Mouse (Mus musculus) forebrain, embryonic 13.5 days (tissue): ENCODE measurements at regions not wholly inside any gene's neighbourhood (a gene's known extent, or its start where the extent isn't known, plus 50 kb on each side); places are given as distances from the start of the nearest gene placed in this dataset.

Source experiments
- ATAC-seq: fragments of 200-750 bp; cut with Nextera tagmentation; 2 replicates; pipeline ENCODE4 v1.8.0; 2017
- H3K27ac ChIP-seq: fragments of 300-500 bp; sonication (generic); 2 replicates; pipeline ENCODE4 v1.5.1; 2015; ENCODE audit warnings: inconsistent platforms, mild to moderate bottlenecking, moderate library complexity
- H3K27me3 ChIP-seq: fragments of 300-500 bp; sonication (generic); 2 replicates; pipeline ENCODE4 v1.6.1; 2015; ENCODE audit warnings: mild to moderate bottlenecking, inconsistent platforms
- H3K36me3 ChIP-seq: fragments of 300-500 bp; sonication (generic); 2 replicates; pipeline ENCODE4 v1.6.1; 2015; ENCODE audit warnings: mild to moderate bottlenecking, inconsistent platforms; ENCODE audit not compliant: poor library complexity, severe bottlenecking
- H3K4me1 ChIP-seq: fragments of 300-500 bp; sonication (generic); 2 replicates; pipeline ENCODE4 v1.6.1; 2015; ENCODE audit warnings: inconsistent platforms
- H3K4me2 ChIP-seq: fragments of 300-500 bp; sonication (generic); 2 replicates; pipeline ENCODE4 v1.6.1; 2015; ENCODE audit warnings: inconsistent platforms, mild to moderate bottlenecking, moderate library complexity
- H3K4me3 ChIP-seq: fragments of 300-500 bp; sonication (generic); 2 replicates; pipeline ENCODE4 v1.5.1; 2015; ENCODE audit warnings: mild to moderate bottlenecking, inconsistent platforms
- H3K9ac ChIP-seq: fragments of 300-500 bp; sonication (generic); 2 replicates; pipeline ENCODE4 v1.6.1; 2015; ENCODE audit warnings: mild to moderate bottlenecking, inconsistent platforms
- H3K9me3 ChIP-seq: fragments of 300-500 bp; sonication (generic); replicated peaks from 2 replicates; pipeline ENCODE4 v1.6.1; 2016; ENCODE audit warnings: inconsistent platforms
- WGBS: fragments of 180-500 bp; shearing (Covaris S2); methylation state at CpG from one replicate; pipeline ENCODE4 v1.1.7; 2015; 5-methylcytosine and 5-hydroxymethylcytosine counted together

DNA sequence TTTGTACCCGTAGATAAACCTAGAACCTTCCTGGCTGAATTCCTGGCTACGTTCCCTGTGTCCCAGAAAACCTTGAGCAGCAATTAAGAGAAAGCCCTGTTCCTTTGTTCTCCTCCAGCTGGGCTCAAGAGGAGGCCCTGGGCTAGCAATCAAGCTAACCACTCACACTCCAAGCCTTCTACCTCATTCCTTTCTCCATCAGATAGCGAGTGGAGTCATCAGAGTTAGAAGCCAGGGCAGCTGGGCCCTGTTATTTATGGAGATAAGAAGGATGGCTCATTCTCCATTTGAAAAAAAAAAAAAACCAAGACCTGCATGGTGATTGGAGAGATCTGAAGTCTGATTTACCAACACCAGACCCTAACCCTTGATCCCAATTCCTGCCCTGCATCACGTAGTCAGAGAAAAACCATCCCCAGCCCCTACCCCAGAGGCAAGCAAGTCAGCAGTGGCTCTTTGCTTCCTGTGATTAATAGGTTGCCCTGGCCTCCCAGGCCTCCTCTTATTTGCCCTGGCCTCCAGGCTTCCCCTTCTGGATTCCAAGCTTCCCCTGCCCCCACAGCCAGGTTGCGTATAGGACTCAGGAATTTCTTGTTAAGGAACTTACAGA, 181.3 kb upstream of the Bcor start:
- no peak overlapping the region for H3K27ac ChIP-seq
- WGBS: 80% methylated on average over 5 of the region's 5 CpGs
- no peaks in the 10 kb centered on the region for H3K9me3 ChIP-seq
- H3K36me3 ChIP-seq: no peaks in the 10 kb centered on the region
- ATAC-seq: no peak
- no peaks in the 10 kb centered on the region for H3K27me3 ChIP-seq
- no peak overlapping the region for H3K9ac ChIP-seq
- no peaks in the 10 kb centered on the region for H3K4me1 ChIP-seq
- H3K4me2 ChIP-seq: no peak overlapping the region
- H3K4me3 ChIP-seq: no peak overlapping the region

DNA sequence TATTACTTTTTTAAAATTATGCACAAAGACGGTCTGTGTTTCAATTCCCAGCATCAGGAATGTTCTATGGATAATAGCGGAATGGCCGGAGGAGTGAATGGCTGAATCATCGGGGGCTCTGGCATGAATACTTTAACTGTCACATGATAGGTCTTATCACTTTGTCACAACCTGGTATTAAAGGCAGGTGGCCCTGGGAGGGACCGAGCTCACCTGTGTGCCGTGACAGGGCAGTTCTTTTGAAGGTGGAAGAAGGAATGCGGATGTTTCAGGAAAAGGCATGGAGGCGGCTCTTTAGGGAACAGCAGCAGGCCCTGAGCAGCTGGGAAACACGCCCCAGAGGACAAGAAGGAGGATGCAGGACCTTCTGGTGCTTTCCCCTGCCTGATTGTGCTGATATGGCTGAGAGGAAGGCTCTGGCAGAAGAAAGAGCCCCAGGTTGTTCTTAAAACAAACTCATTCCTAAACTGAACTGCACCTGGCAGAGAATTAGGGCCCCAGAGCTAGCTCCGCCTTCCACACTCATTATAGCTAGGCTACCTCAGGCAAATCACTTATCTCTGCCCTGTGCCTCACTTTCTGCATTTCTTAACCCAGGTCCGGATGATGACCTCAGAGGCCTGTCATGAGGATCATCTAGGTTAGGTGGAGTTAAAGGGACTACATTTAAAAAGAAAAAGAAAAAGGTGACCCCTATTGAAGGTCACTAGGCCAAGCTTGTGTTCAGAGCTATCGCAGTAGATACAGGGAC, 184.8 kb upstream of the Bcor start:
- WGBS: 87% methylated on average over 12 of the region's 12 CpGs
- Histone ChIP-seq H3K9me3 (no peaks in the 10 kb centered on the region), H3K27ac (no peak overlapping the region), H3K4me2 (no peak overlapping the region), H3K9ac (no peak overlapping the region), H3K4me1 (no peaks in the 10 kb centered on the region), H3K27me3 (no peaks in the 10 kb centered on the region), H3K36me3 (no peaks in the 10 kb centered on the region), H3K4me3 (no peak overlapping the region)
- ATAC-seq: no peak

DNA sequence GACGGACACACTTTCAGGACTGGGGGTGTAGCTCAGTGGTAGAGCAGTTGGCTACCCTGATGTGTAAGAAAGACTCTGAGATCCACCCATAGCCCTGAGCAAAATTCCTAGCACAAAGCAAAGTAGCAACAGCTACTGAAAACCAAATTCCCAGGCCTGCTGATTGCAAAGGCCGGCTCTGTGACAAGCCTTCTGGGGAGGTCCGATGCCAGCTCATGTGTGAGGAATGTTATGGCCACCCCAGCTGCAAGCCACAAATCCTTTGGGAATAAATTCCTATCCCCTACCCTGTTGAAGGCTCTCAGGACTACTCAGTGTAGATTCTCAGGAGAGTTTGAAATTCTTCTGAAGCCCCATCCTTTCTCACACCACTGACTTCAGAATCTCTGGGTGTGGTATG, 186.7 kb upstream of the Bcor start:
- Histone ChIP-seq H3K27ac (no peak overlapping the region), H3K4me3 (no peak overlapping the region), H3K27me3 (no peaks in the 10 kb centered on the region), H3K4me1 (no peaks in the 10 kb centered on the region), H3K9me3 (no peaks in the 10 kb centered on the region), H3K36me3 (no peaks in the 10 kb centered on the region), H3K9ac (no peak overlapping the region), H3K4me2 (no peak overlapping the region)
- ATAC-seq: no peak
- 61% methylated on average over 3 of the region's 3 CpGs for WGBS

DNA sequence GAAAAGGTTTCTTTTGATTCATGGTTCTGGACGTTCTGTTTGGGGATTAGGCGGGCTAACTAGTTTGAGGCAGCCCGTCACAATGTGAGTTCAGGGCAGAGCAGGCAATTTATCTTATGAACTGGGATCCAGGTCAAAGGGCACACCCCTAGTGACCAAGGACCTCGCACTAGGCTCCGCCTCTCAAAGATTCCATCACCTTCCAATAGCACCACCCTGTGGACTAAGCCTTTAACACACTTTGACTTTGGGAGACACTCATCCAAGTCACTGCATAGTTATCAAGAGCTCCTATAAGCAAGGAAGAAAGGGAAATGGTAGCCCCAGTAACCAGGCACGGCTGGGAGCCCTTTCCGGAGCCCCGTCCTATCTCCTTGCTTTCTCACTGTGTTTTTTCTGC, 188.0 kb upstream of the Bcor start:
- H3K4me3 ChIP-seq: no peak overlapping the region
- no peaks in the 10 kb centered on the region for H3K9me3 ChIP-seq
- no peak for ATAC-seq
- no peak overlapping the region for H3K9ac ChIP-seq
- no peaks in the 10 kb centered on the region for H3K4me1 ChIP-seq
- no peak overlapping the region for H3K27ac ChIP-seq
- no peaks in the 10 kb centered on the region for H3K27me3 ChIP-seq
- no peaks in the 10 kb centered on the region for H3K36me3 ChIP-seq
- WGBS: 48% methylated on average over 8 of the region's 8 CpGs
- no peak overlapping the region for H3K4me2 ChIP-seq

DNA sequence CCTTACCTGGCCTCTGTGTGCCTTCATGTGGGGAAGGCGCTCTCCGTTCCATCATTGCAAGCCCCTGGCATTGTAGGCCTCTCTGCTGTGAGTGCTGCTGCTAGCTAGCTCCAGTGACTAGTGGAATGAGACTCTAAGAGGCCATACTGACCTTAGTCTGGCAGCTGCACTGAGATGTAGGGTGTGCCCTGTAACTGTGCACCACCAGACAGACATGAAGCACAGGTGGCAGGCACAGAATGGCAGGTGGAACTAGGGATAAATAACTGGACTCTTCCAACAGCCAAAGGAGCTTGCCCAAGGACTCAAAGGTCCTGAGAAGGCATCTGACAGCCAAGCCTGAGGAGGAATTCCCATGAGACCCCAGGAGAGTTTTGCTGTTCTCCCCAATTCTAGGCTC, 194.7 kb upstream of the Bcor start:
- Histone ChIP-seq H3K9ac (no peak overlapping the region), H3K27me3 (no peaks in the 10 kb centered on the region), H3K4me3 (no peak overlapping the region), H3K4me1 (no peaks in the 10 kb centered on the region), H3K36me3 (no peaks in the 10 kb centered on the region), H3K27ac (no peak overlapping the region), H3K9me3 (no peaks in the 10 kb centered on the region), H3K4me2 (no peak overlapping the region)
- 89% methylated on average over 2 of the region's 2 CpGs for WGBS
- no peak for ATAC-seq

DNA sequence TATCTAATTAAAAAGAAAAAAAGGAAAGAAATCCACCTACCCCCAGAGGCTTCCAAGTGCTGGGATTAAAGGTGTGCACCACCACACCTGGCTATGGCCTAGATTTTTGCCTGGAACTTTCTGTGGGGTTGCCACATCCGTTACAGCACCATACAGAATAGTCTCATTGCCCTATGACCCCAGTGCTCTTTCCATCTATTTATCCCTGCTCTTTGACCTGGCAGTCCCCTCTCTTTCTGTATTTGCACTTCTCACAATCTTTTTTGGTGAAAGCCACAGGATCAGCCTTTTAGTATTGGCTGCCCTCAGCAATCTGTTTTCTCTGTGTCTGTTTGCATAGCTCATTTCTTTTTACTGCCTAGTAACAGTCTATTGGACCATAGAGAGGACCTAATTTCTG, 197.9 kb upstream of the Bcor start:
- no peaks in the 10 kb centered on the region for H3K36me3 ChIP-seq
- 0 out of 2 replicates have a peak, but pooled peaks cover 3% of the 10 kb centered on the region for H3K27me3 ChIP-seq
- 65% methylated on average over 1 of the region's 1 CpGs for WGBS
- no peaks in the 10 kb centered on the region for H3K4me1 ChIP-seq
- no peak overlapping the region for H3K4me3 ChIP-seq
- no peaks in the 10 kb centered on the region for H3K9me3 ChIP-seq
- no peak for ATAC-seq
- no peak overlapping the region for H3K9ac ChIP-seq
- H3K4me2 ChIP-seq: no peak overlapping the region
- H3K27ac ChIP-seq: no peak overlapping the region

DNA sequence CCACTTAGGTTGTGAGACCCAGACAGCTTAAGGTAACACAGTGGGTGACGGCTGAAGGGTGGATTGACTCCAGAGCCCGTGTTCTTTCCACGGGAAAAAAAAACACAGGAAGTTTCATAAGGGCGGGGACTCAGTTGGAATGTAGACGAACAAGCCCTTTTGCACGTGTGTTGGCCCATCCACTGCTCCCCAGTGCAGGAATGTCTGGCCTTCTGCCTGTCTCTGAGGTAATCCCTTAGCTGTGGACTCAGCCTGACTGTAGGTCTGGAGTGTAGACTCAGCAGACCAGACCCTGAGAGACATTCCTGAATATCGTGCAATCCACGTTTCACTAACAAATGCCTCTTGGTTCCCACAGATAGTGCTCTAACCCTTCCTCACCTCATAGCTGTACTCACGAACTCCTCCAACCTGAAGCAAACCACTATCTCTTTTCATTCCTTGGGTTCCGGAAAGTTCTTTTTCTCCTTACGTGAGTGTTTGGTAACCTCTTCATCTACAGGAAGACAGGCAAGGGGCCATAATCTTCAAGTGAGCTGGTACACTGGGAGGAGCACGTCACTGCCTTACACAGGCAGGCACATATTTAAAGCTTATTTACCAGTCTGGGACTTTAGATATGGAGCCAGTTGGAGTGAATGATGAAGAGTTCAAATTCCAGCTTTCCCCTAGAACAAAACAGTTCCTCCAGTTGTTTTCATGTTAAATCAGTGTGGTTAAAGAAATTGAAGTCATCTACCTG, 205.6 kb upstream of the Bcor start:
- Histone ChIP-seq H3K27me3 (0 out of 2 replicates have a peak, but pooled peaks cover 6% of the 10 kb centered on the region), H3K4me3 (no peak overlapping the region), H3K27ac (no peak overlapping the region), H3K4me2 (no peak overlapping the region), H3K9me3 (no peaks in the 10 kb centered on the region), H3K9ac (no peak overlapping the region), H3K4me1 (no peaks in the 10 kb centered on the region), H3K36me3 (no peaks in the 10 kb centered on the region)
- no peak for ATAC-seq
- WGBS: 84% methylated on average over 12 of the region's 12 CpGs

DNA sequence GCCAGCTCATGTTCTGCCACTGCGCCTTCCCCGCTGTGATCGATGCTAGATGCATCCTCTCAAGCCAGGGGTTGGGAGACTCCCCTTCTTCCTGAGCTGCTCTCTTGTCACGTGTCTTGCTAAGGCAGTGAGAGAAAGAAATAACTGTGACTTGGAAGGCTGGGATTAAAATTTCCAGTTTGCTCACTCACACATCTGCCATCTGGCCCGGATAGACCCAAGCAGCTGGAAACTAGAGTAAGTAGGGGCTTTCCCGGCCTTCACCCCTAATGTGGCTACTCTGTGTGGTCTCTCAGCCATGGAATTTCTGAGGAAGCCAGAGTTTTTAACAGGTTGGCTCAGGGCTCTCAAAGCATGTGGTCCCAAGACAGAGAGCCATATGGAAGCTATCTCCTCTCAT, 206.6 kb upstream of the Bcor start:
- H3K27ac ChIP-seq: no peak overlapping the region
- no peak overlapping the region for H3K4me2 ChIP-seq
- 89% methylated on average over 6 of the region's 6 CpGs for WGBS

DNA sequence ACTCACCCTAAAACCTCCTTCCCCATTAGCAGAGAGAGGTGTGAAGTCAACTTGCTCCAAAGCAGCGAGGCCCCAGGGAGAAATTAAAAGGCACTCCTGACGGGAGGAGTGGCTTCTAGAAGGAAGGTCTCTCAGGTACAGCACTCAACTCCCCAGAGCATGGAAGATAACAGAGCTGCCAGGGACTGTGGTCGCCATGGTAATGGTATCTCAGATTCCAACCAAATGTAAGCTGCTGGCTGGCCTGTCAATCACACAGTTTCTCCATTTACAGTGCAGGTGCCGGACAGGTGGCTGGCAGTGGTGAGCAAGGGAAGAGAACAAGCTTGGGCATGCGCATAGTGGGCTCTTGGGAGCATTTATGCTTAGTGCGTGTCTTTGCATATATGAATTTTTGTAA, 213.5 kb upstream of the Bcor start:
- ATAC-seq: 0 out of 2 replicates have a peak, but pooled peaks have one; percentile 24
- no peaks in the 10 kb centered on the region for H3K27me3 ChIP-seq
- 69% methylated on average over 6 of the region's 6 CpGs for WGBS
- no peak overlapping the region for H3K27ac ChIP-seq
- H3K36me3 ChIP-seq: no peaks in the 10 kb centered on the region
- H3K4me2 ChIP-seq: no peak overlapping the region
- no peak overlapping the region for H3K9ac ChIP-seq
- no peak overlapping the region for H3K4me3 ChIP-seq
- H3K4me1 ChIP-seq: no peaks in the 10 kb centered on the region
- no peaks in the 10 kb centered on the region for H3K9me3 ChIP-seq

More for the DNA sequence above, 206.6 kb upstream of the Bcor start:
- Histone ChIP-seq H3K9ac (no peak overlapping the region), H3K4me1 (no peaks in the 10 kb centered on the region), H3K27me3 (0 out of 2 replicates have a peak, but pooled peaks cover 6% of the 10 kb centered on the region), H3K36me3 (no peaks in the 10 kb centered on the region), H3K4me3 (no peak overlapping the region), H3K9me3 (no peaks in the 10 kb centered on the region)
- no peak for ATAC-seq

DNA sequence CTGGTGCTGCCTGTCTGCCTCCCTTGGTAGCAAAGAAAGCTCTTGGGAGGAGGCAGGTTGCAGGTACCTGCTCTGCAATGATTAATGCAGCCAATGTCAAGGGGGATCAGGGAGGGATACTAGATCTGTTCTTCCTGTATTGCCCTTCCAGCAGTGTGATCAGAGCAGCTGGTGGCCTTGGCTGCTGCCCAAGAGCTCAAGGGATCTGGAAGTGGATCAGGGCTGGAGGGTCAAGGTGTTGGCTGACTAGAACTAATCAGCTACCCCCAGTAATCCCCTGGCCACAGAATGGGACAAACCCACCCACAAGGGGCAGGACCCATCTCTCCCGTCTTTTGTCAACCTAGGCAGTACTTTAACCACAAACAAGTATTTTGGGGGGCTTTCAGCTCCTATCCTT, 211.8 kb upstream of the Atp6ap2 start:
- Histone ChIP-seq H3K4me2 (no peak overlapping the region), H3K36me3 (no peaks in the 10 kb centered on the region), H3K27ac (no peak overlapping the region), H3K4me3 (no peak overlapping the region), H3K27me3 (no peaks in the 10 kb centered on the region), H3K9me3 (no peaks in the 10 kb centered on the region), H3K4me1 (no peaks in the 10 kb centered on the region), H3K9ac (no peak overlapping the region)
- WGBS: 83% methylated on average over 1 of the region's 1 CpGs
- ATAC-seq: no peak

DNA sequence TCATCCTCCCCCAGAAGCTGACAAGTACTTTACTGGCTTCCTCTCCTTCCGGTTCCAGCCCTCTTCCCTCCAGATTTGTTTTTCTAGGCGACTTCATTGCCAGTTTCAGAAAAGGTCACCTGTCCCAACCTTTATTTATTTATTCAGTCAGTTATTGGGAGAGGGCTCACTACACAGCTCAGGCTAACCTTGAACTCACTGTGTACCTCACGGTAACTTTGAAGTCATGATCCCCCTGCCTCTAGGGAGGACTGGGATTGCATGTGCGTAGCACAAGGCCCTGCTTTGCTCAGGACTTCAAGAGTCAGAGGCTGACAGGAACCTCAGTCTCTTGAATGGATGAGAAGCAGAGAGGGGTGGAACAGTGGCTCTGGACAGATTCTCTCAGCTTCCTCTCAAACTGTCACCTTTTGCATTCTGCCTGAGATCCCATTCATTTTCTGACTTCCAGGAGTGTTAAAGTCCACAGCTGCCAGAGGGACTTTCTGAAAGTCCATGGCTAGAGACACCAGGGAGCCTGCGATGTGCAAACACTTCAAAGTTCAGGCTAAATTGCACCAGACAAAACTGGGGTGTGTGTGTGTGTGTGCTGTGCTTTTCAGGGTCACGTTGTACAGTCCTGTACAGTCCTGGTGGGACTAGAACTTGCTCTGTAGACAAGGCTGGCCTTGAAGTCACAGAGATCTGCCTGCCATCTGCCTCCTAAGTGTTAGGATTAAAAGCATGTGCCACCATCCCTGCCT, 211.2 kb upstream of the Atp6ap2 start:
- no peak for ATAC-seq
- no peaks in the 10 kb centered on the region for H3K9me3 ChIP-seq
- no peaks in the 10 kb centered on the region for H3K27me3 ChIP-seq
- 84% methylated on average over 6 of the region's 6 CpGs for WGBS
- H3K9ac ChIP-seq: no peak overlapping the region
- no peak overlapping the region for H3K4me2 ChIP-seq
- H3K36me3 ChIP-seq: no peaks in the 10 kb centered on the region
- no peak overlapping the region for H3K27ac ChIP-seq
- no peaks in the 10 kb centered on the region for H3K4me1 ChIP-seq
- no peak overlapping the region for H3K4me3 ChIP-seq

DNA sequence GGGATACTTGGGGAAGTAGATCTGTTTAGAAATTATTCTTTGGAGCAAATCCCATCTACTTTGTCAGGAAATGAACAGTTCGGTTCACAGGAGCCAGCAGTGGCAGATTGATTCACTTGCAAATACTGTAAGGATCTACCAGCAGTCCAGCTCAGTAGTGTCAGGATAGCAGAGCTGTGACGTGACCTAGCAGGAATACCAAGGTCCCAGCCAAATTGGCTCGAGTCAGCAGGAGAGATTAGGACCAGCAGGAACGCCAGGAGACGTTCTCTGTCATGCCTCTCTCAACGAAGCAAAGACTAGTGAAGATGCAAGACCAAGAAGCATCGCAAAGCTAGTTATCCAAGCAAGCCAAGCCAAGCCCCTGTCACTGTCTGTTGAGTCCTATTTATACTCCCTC, 210.2 kb upstream of the Atp6ap2 start:
- Histone ChIP-seq H3K9me3 (no peaks in the 10 kb centered on the region), H3K9ac (no peak overlapping the region), H3K36me3 (no peaks in the 10 kb centered on the region), H3K4me2 (no peak overlapping the region), H3K27ac (no peak overlapping the region), H3K4me1 (no peaks in the 10 kb centered on the region), H3K27me3 (no peaks in the 10 kb centered on the region), H3K4me3 (no peak overlapping the region)
- WGBS: 82% methylated on average over 7 of the region's 7 CpGs
- ATAC-seq: no peak
